Mouse (Mus musculus) E14TG2a.4 (cell line): ENCODE results near the gene Osbpl2.

Source experiments
- CTCF ChIP-seq: conservative IDR thresholded peaks from 2 replicates; pipeline ENCODE4 v1.5.1; 2014; ENCODE audit warnings: low read length
- NANOG ChIP-seq: IDR thresholded peaks from 2 replicates; pipeline ENCODE4 v1.6.1; 2014; ENCODE audit warnings: borderline replicate concordance, low read length, mixed read lengths
- POU5F1 ChIP-seq: IDR thresholded peaks from 2 replicates; pipeline ENCODE4 v1.6.1; 2014; ENCODE audit warnings: low read length, borderline replicate concordance

DNA sequence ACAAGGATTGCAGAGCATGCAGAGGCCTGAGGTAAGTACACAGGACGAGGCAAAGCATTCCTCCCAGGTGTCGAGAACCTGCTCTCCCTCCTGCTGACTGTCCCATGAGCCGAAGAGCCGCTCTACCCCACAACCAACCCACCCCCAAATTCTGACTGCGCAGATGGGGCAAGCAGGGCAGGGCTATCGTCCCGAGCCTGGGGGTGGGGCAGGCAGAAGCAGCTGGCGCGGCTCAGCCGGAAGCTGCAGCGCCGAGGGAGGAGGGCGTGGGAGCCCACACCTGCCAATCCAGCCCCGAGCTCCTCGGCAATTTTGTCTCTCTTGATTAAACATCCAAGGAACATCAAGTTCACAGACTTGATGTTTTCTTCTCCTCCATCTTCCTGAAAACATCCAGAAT lies 19.6 kb upstream of the Osbpl2 start:
- TF ChIP-seq CTCF (no peak), NANOG (no peak), POU5F1 (no peak)
